Mouse (Mus musculus): ENCODE measurements at regions not wholly inside any gene's neighbourhood (a gene's known extent, or its start where the extent isn't known, plus 50 kb on each side); places are given as distances from the start of the nearest gene placed in this dataset.

GRCm38 (mm10) chrX:142456022-142456421 is 65.7 kb upstream of the Acsl4 start:
- DNase-seq: no peak

GRCm38 (mm10) chrX:142464174-142464573 is 73.8 kb upstream of the Acsl4 start:
- no peak for DNase-seq

- DNase-seq: peak; percentile 67
Observed at GRCm38 (mm10) chrX:142464756-142465155, 74.4 kb upstream of the Acsl4 start.

GRCm38 (mm10) chrX:142467850-142468256 is 77.5 kb upstream of the Acsl4 start:
- DNase-seq: peak; percentile 58

- DNase-seq: peak; percentile 45
Observed at GRCm38 (mm10) chrX:142468388-142468787, 78.1 kb upstream of the Acsl4 start.

- peak; percentile 25 for DNase-seq
Observed at GRCm38 (mm10) chrX:142469048-142469634, 78.8 kb upstream of the Acsl4 start.

GRCm38 (mm10) chrX:142470083-142470482 is 79.7 kb upstream of the Acsl4 start:
- no peak for DNase-seq

GRCm38 (mm10) chrX:142481203-142481815 is 91.0 kb upstream of the Acsl4 start:
- DNase-seq: no peak

GRCm38 (mm10) chrX:142488078-142488477 is 97.7 kb upstream of the Acsl4 start:
- no peak for DNase-seq

- DNase-seq: peak; percentile 72
Observed at GRCm38 (mm10) chrX:142490093-142490717, 99.9 kb upstream of the Acsl4 start.

GRCm38 (mm10) chrX:142501094-142501493 is 110.8 kb upstream of the Acsl4 start:
- no peak for DNase-seq

GRCm38 (mm10) chrX:142504962-142505361 is 114.6 kb upstream of the Acsl4 start:
- no peak for DNase-seq

- no peak for DNase-seq
Observed at GRCm38 (mm10) chrX:142507475-142507874, 117.1 kb upstream of the Acsl4 start.

- DNase-seq: peak; percentile 14
Observed at GRCm38 (mm10) chrX:142516406-142517131, 126.2 kb upstream of the Acsl4 start.

- DNase-seq: no peak
Observed at GRCm38 (mm10) chrX:142517205-142517604, 126.9 kb upstream of the Acsl4 start.

GRCm38 (mm10) chrX:142521063-142521462 is 130.7 kb upstream of the Acsl4 start:
- peak; percentile 63 for DNase-seq

- peak; percentile 49 for DNase-seq
Observed at GRCm38 (mm10) chrX:142526953-142527352, 136.6 kb upstream of the Acsl4 start.

GRCm38 (mm10) chrX:142529892-142530291 is 139.6 kb upstream of the Acsl4 start:
- DNase-seq: no peak

GRCm38 (mm10) chrX:142534780-142535179 is 144.4 kb upstream of the Acsl4 start:
- DNase-seq: no peak

GRCm38 (mm10) chrX:142535540-142535939 is 145.2 kb upstream of the Acsl4 start:
- no peak for DNase-seq

GRCm38 (mm10) chrX:142535954-142536353 is 145.3 kb upstream of the Tmem164 start:
- DNase-seq: no peak

- no peak for DNase-seq
Observed at GRCm38 (mm10) chrX:142537259-142537963, 143.8 kb upstream of the Tmem164 start.

All from adrenal gland, adult 2 months (tissue).